Mouse (Mus musculus): Measurements from ENCODE around the gene Gm3854.

- no peak for TF ChIP-seq EP300 (IDR thresholded peaks at IDR 0.05; ENCODE audit: insufficient read depth, low read depth, low read length)
- no peak for TF ChIP-seq POLR2A (IDR thresholded peaks at IDR 0.05; ENCODE audit: insufficient read depth, low read length)
Observed at GRCm38 (mm10) chr7:6369460-6369859, 25.9 kb downstream of the Gm3854 start.

Data from ES-Bruce4 (cell line).